Mouse (Mus musculus) c-Kit-positive CD71-positive TER-119-negative erythroid progenitor cells, embryonic 14.5 days (primary cell): ENCODE results near the gene Polr3a.
"Not testable (repeated sequence)": the region's sequence is repeated elsewhere in the genome, so short reads cannot be mapped to it uniquely, and the experiment has no call there.

Source experiments
- DNase-seq: peaks from one replicate; pipeline ENCODE4 v3.0.0-alpha.2; 2013; ENCODE audit warnings: low read depth

Gene Polr3a

GRCm38 (mm10) chr14:24493256-24493655, 6.4 kb upstream of the Polr3a start:
- no peak for DNase-seq

- DNase-seq = no peak
Observed at GRCm38 (mm10) chr14:24491266-24491981, 4.6 kb upstream of the Polr3a start.

GRCm38 (mm10) chr14:24490468-24491265, 3.8 kb upstream of the Polr3a start:
- DNase-seq = peak; percentile 85

- not testable (repeated sequence) for DNase-seq
Observed at GRCm38 (mm10) chr14:24489772-24490171, 2.9 kb upstream of the Polr3a start.

GRCm38 (mm10) chr14:24486241-24486767, 554 bp downstream of the Polr3a start:
- DNase-seq = no peak

- DNase-seq = no peak
Observed at GRCm38 (mm10) chr14:24468806-24469205, 18.1 kb downstream of the Polr3a start.

- no peak for DNase-seq
Observed at GRCm38 (mm10) chr14:24458191-24458590, 28.7 kb downstream of the Polr3a start.

GRCm38 (mm10) chr14:24443529-24443928, 43.3 kb downstream of the Polr3a start:
- not testable (repeated sequence) for DNase-seq
